Mouse (Mus musculus) lung, adult 10 weeks (tissue): ENCODE measurements around the gene Olfr535. TPM values are rescaled to one million over a fixed set of nuclear protein-coding genes. Genes with fewer than 3 reads are reported as not detected.

Experiments
- polyA plus RNA-seq: library from polyadenylated mRNA; stranded (reverse); fragments of 350-450 nt; fragmentation: Illumina TruSeq; extraction: RNeasy Lipid Tissue Mini Kit (QIAGEN cat#74804); gene quantifications from one replicate; pipeline ENCODE4 v1.2.3, GENCODE M21; 2014; ENCODE audit warnings: low read depth, low replicate concordance; ENCODE audit not compliant: insufficient read depth

Gene Olfr535
- polyA plus RNA-seq, result not detected

GRCm38 (mm10) chr7:140483916-140484315 is at the start of gene Olfr535:
TSS of gene Olfr535 (plus strand) at chr7:140484216.

GRCm38 (mm10) chr7:140463070-140463469 is 20.9 kb upstream of the Olfr535 start, which contains the start of gene Olfr533:
TSS of gene Olfr533 (plus strand) at chr7:140463370.

DNA sequence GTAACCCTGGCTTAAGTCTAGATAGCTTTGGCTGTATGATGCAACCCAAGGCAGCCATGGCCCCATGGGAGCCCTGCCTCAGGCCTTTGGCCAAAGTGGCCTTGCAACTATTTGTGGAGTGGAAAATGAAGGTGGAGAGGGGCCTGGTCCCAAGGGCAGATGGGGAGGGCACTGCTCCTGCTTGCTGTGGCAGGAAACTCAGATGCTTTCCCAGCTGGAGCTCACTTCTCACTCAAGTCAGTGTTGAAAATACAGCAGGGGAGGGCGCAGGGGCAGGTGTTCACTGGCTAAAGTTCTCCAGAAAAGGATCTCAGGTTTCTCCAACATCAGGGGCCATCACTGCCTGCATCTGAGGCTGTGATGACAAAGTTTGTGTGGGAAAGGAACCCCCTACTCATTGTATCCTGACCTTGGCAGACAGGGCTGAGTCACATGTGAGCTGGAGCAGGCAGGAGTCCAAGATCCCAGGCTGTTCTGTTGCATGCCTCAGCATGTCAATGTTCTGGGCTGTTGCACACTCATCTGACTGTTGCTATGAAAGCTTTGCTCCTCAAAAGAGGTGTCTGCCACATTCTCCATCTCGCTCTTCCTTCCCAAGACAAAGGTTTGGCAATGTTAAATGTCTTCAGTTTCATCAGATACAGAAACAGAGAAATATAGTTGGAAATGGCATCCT is 23.5 kb downstream of the Olfr535 start, which contains the start of gene Olfr536:
TSS of gene Olfr536 (minus strand) at position 51 of the 676 bp plus-strand sequence.

Other genes with a start within 250 kb of the Olfr535 start
- gene 5830411N06Rik, start 236.9 kb upstream of the Olfr535 start, polyA plus RNA-seq, result 0.30 TPM
- not detected for gene Olfr525, start 163.4 kb upstream of the Olfr535 start, polyA plus RNA-seq
- gene Olfr527, start 150.2 kb upstream of the Olfr535 start, polyA plus RNA-seq, result not detected
- gene Olfr60, start 122.5 kb upstream of the Olfr535 start, polyA plus RNA-seq, result not detected
- gene Olfr530, start 107.9 kb upstream of the Olfr535 start, polyA plus RNA-seq, result not detected
- gene Olfr531, start 81.3 kb upstream of the Olfr535 start, polyA plus RNA-seq, result not detected
- not detected for gene Olfr532, start 62.6 kb upstream of the Olfr535 start, polyA plus RNA-seq
- not detected for gene Olfr533, start 20.8 kb upstream of the Olfr535 start, polyA plus RNA-seq
- not detected for gene Olfr536, start 23.2 kb downstream of the Olfr535 start, polyA plus RNA-seq
- gene Olfr538, start 83.7 kb downstream of the Olfr535 start, polyA plus RNA-seq, result not detected
- gene Olfr46, start 117.1 kb downstream of the Olfr535 start, polyA plus RNA-seq, result not detected
- not detected for gene Olfr61, start 144.8 kb downstream of the Olfr535 start, polyA plus RNA-seq
- gene Olfr53, start 162.2 kb downstream of the Olfr535 start, polyA plus RNA-seq, result not detected
- gene Olfr539, start 175.7 kb downstream of the Olfr535 start, polyA plus RNA-seq, result not detected
- gene Olfr45, start 197.7 kb downstream of the Olfr535 start, polyA plus RNA-seq, result not detected
- not detected for gene Olfr541, start 213.1 kb downstream of the Olfr535 start, polyA plus RNA-seq